Mouse (Mus musculus) CH12F3 (cell line): Measurements from ENCODE around the gene Evx1.
"Not testable (repeated sequence)": the region's sequence is repeated elsewhere in the genome, so short reads cannot be mapped to it uniquely, and the experiment has no call there.

Source experiments
- in situ Hi-C: fragments of 300-500 bp; cut with MboI; formaldehyde crosslinking; loops from 2 replicates; pipeline ENCODE4 v1.14.3; 2020; ENCODE audit warnings: low sequenced_read_pairs

Evx1 gene

GRCm38 (mm10) chr6:52319956-52320690 lies 6.8 kb downstream of the Evx1 start:
- in situ Hi-C loops = no loop called here

GRCm38 (mm10) chr6:52320966-52321825 lies 7.9 kb downstream of the Evx1 start:
- in situ Hi-C loops = no loop called here

- in situ Hi-C loops = no loop called here
Measured at GRCm38 (mm10) chr6:52321826-52322315, 8.6 kb downstream of the Evx1 start.

- in situ Hi-C loops = no loop called here
Measured at GRCm38 (mm10) chr6:52322721-52323215, 9.5 kb downstream of the Evx1 start.

DNA sequence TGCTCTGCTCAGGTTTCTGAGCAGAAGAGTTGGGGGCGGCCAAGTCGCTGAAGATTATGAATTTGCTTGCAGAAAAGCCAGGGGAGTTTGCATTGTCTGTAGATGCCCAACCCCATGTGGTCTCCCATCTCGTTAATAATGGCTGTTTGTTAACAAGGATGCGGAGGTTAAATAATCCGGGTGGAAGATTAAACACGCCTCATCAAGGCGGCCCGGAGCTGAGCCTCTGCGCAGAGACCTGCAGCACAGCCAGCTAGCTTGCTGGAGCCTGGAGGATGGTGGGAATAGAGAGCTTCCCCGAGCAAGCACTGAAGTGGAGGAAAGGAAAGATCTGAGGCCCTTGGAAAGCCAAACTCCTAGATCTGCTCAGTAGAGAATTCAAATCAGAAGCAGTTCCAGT lies 10.0 kb downstream of the Evx1 start:
- in situ Hi-C loops = no loop called here

DNA sequence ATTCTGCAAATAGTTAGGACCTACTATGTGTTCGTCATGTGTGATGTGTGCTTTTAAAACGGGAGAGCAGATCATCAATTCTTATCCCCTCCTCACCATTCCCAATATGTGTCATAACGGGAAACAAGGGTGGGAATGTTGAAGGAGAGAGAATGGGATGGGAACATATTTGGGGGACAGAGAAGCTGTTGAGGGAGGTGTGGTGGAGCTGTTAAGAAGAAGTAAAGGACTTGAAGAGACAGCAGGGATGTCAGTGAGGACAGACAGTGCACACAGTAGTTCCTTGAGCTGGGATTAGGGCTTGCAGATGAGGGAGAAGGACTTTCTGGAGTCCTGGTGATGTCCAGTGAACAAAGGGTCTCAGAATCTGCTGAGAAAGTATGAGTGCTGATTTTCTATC lies 10.8 kb downstream of the Evx1 start:
- in situ Hi-C loops = no loop called here

DNA sequence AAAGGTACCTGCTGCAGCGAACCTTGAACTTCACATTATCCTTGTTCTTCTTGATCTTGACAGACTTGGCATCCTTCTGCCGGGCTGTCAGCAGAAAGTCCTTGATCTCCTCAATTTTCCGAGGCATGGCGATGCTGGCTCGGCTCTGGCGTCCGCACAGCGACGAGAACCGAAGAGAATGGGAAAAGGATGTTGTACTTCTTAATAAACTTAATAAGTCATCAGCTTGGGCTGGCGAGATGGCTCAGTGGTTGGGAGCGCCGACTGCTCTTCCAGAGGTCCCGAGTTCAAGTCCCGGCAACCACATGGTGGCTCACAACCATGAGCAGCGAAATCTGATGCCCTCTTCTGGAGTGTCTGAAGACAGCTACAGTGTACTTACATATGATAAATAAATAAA lies 33.5 kb downstream of the Evx1 start:
- in situ Hi-C loops = not testable (repeated sequence)

GRCm38 (mm10) chr6:52366021-52366420 lies 52.7 kb downstream of the Evx1 start:
- in situ Hi-C loops = no loop called here

DNA sequence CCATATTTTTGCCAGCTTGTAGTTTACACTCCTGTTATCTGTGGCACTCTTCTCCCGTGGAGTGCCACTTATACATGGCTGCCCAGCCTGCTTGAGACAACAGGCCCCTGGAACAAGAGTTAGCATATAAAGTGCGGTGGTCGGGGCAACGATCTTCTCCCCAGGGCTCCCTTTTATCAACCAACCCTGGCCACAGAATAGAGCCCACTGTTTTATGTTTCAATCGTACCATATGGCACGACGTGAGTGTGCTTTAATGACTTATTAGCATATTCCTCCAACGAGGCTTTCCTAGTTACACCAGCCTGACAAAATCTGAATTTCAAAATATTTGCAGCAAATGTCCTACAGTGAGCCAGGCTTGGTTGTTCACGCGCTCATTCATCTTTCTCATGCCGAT lies 53.2 kb downstream of the Evx1 start:
- in situ Hi-C loops = no loop called here

GRCm38 (mm10) chr6:52367067-52367466 lies 53.8 kb downstream of the Evx1 start:
- in situ Hi-C loops = no loop called here
